ENCODE assay signal across 8 mouse cellular contexts in the genomic region with DNA sequence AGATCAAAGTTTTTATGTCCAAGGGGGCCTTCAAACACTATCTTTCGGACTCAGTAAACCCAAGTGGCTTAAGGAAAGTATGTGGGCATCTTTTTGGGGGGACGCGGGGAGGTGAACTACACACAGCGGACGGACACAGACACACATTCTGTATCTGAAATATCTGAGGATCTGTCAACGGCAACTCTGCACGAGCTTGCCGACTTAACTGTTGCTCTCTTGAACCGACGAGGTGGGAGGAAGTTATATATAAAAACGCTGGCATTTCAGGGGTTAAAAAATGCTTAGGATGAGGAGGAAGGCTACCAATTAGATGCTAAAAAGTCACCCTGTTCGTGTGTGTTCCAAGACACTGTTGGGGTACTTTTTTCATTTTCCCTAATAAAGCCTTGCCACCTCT. TPM values are rescaled to one million over a fixed set of nuclear protein-coding genes. Genes with fewer than 3 reads are reported as not detected.
DNase-seq lines count a peak whose midpoint lies in the region; ATAC-seq and TF ChIP-seq lines count a peak whose summit lies in the region.

No protein-coding gene starts in this region.

- WGBS in cerebellum, adult 2 months = 36% methylated on average over 12 of the region's 12 CpGs
- 35% methylated on average over 12 of the region's 12 CpGs for whole genome bisulfite sequencing in limb, embryonic 12.5 days
- 36% methylated on average over 12 of the region's 12 CpGs for WGBS in stomach, embryonic 14.5 days

- H3K4me2 ChIP-seq in limb, embryonic 12.5 days = peak overlapping the region; percentile 80
- H3K4me2 ChIP-seq in stomach, embryonic 14.5 days (replicated peaks; ENCODE audit: low read depth, low read length) = peak overlapping the region; percentile 69

- H3K27ac ChIP-seq in cerebellum, adult 2 months (ENCODE audit: insufficient read depth, low read length) = no peak overlapping the region
- no peak overlapping the region for H3K27ac ChIP-seq in limb, embryonic 12.5 days
- H3K27ac ChIP-seq in stomach, embryonic 14.5 days (ENCODE audit: low read length) = no peak overlapping the region

- no peak for DNase-seq in cerebellum, adult 2 months
- no peak for DNase-seq in cerebellum, postnatal 4 days (ENCODE audit: low spot score in 2 of 2)
- DNase-seq in thymus, adult 18-20 months = no peak
- no peak for DNase-seq in urinary bladder, postnatal 10 days (ENCODE audit: low spot score)

- peak overlapping the region; percentile 90 for H3K4me3 ChIP-seq in cerebellum, adult 2 months (replicated peaks; ENCODE audit: insufficient read depth, low read depth, low read length)
- H3K4me3 ChIP-seq in megakaryocyte, embryonic 14.5 days (replicated peaks) = peak overlapping the region; percentile 95
- peak overlapping the region; percentile 96 for H3K4me3 ChIP-seq in limb, embryonic 12.5 days (replicated peaks)
- peak overlapping the region; percentile 94 for H3K4me3 ChIP-seq in stomach, embryonic 14.5 days (ENCODE audit: low read depth, low read length)

- ATAC-seq in megakaryocyte, adult 5-6 weeks (ENCODE audit: poor library complexity, severe bottlenecking) = no peak
- no peak for ATAC-seq in limb, embryonic 12.5 days (ENCODE audit: insufficient number of reproducible peaks, insufficient read depth, low FRiP score, low TSS enrichment, low read depth)
- ATAC-seq in stomach, embryonic 14.5 days (ENCODE audit: insufficient number of reproducible peaks, insufficient read depth, low FRiP score, low read depth) = no peak

- H3K27me3 ChIP-seq in cerebellum, adult 2 months (ENCODE audit: control insufficient read depth, insufficient read depth, low read length) = no peaks in the 10 kb centered on the region
- no peaks in the 10 kb centered on the region for H3K27me3 ChIP-seq in megakaryocyte, embryonic 14.5 days (replicated peaks)
- no peaks in the 10 kb centered on the region for H3K27me3 ChIP-seq in limb, embryonic 12.5 days
- H3K27me3 ChIP-seq in stomach, embryonic 14.5 days (ENCODE audit: control insufficient read depth, insufficient read depth, low read length) = no peaks in the 10 kb centered on the region

- no peaks in the 10 kb centered on the region for H3K4me1 ChIP-seq in cerebellum, adult 2 months (ENCODE audit: control insufficient read depth, insufficient read depth, low read length)
- H3K4me1 ChIP-seq in megakaryocyte, embryonic 14.5 days = peaks cover 18% of the 10 kb centered on the region
- peaks cover 14% of the 10 kb centered on the region for H3K4me1 ChIP-seq in limb, embryonic 12.5 days (replicated peaks)
- peaks cover 3% of the 10 kb centered on the region; the same call in 1 of the 2 replicates for H3K4me1 ChIP-seq in stomach, embryonic 14.5 days (ENCODE audit: control insufficient read depth, insufficient read depth, low read length)

- TF ChIP-seq CTCF in cerebellum, adult 2 months (IDR thresholded peaks at IDR 0.05; ENCODE audit: borderline replicate concordance, insufficient read depth, low read depth, low read length) = no peak

- H3K9me3 ChIP-seq in megakaryocyte, embryonic 14.5 days = no peaks in the 10 kb centered on the region
- H3K9me3 ChIP-seq in limb, embryonic 12.5 days = no peaks in the 10 kb centered on the region
- no peaks in the 10 kb centered on the region for H3K9me3 ChIP-seq in stomach, embryonic 14.5 days (ENCODE audit: control insufficient read depth, low read depth, low read length)

- TF ChIP-seq POLR2A in cerebellum, adult 2 months (IDR thresholded peaks at IDR 0.05; ENCODE audit: borderline replicate concordance, insufficient read depth, low read length) = no peak

- peaks cover 33% of the 10 kb centered on the region for H3K36me3 ChIP-seq in megakaryocyte, embryonic 14.5 days (replicated peaks; ENCODE audit: low read length)
- peaks cover 20% of the 10 kb centered on the region for H3K36me3 ChIP-seq in limb, embryonic 12.5 days
- peaks cover 11% of the 10 kb centered on the region for H3K36me3 ChIP-seq in stomach, embryonic 14.5 days (ENCODE audit: control insufficient read depth, insufficient read depth, low read length)

- peak overlapping the region; percentile 85; the same call in 1 of the 2 replicates for H3K9ac ChIP-seq in limb, embryonic 12.5 days (replicated peaks)
- peak overlapping the region; percentile 77 for H3K9ac ChIP-seq in stomach, embryonic 14.5 days (replicated peaks; ENCODE audit: low read depth, low read length)

RNA-seq across cellular contexts. Expression of gene Fam76a, which starts 0.9 kb away (rescaled TPM):
- polyA plus RNA-seq in cerebellum, adult 2 months (2012; rRNA removed) = 30.0 and 30.5 TPM in 2 replicates
- polyA plus RNA-seq in megakaryocyte, embryonic 14.5 days (2012; ENCODE audit: insufficient read depth, low replicate concordance) = 9.4 and 13.8 TPM in 2 replicates
- 21.2 and 21.5 TPM in 2 replicates for total RNA-seq in megakaryocyte, adult 5-6 weeks (2015)
- total RNA-seq in megakaryocyte, adult 5-6 weeks (2017) = 43.2 and 66.3 TPM in 2 replicates
- polyA plus RNA-seq in limb, embryonic 12.5 days (2016; fragmentation: Nextera tagmentation; extraction: Ambion mirVana) = 25.8 and 31.7 TPM in 2 replicates
- 45.7 and 47.0 TPM in 2 replicates for polyA plus RNA-seq in stomach, embryonic 14.5 days (2014; fragmentation: Nextera tagmentation; extraction: Ambion mirVana)

RNA-seq across cellular contexts. Expression of gene Stx12, which starts 37.2 kb away (rescaled TPM):
- 88.6 and 89.0 TPM in 2 replicates for polyA plus RNA-seq in cerebellum, adult 2 months (2012; rRNA removed)
- polyA plus RNA-seq in megakaryocyte, embryonic 14.5 days (2012; ENCODE audit: insufficient read depth, low replicate concordance) = 4.9 and 5.3 TPM in 2 replicates
- total RNA-seq in megakaryocyte, adult 5-6 weeks (2015) = 43.9 and 53.0 TPM in 2 replicates
- total RNA-seq in megakaryocyte, adult 5-6 weeks (2017) = 49.9 and 51.0 TPM in 2 replicates
- 61.1 and 62.8 TPM in 2 replicates for polyA plus RNA-seq in limb, embryonic 12.5 days (2016; fragmentation: Nextera tagmentation; extraction: Ambion mirVana)
- polyA plus RNA-seq in stomach, embryonic 14.5 days (2014; fragmentation: Nextera tagmentation; extraction: Ambion mirVana) = 63.2 and 66.0 TPM in 2 replicates

RNA-seq across cellular contexts. Expression of gene Fgr, which starts 52.4 kb away (rescaled TPM):
- polyA plus RNA-seq in cerebellum, adult 2 months (2012; rRNA removed) = 0.32 and 0.38 TPM in 2 replicates
- polyA plus RNA-seq in megakaryocyte, embryonic 14.5 days (2012; ENCODE audit: insufficient read depth, low replicate concordance) = 4.8 TPM in 1 of 2 replicates, not detected in the other
- total RNA-seq in megakaryocyte, adult 5-6 weeks (2015) = 108 and 116 TPM in 2 replicates
- total RNA-seq in megakaryocyte, adult 5-6 weeks (2017) = 111 and 112 TPM in 2 replicates
- polyA plus RNA-seq in limb, embryonic 12.5 days (2016; fragmentation: Nextera tagmentation; extraction: Ambion mirVana) = 0.26 and 0.36 TPM in 2 replicates
- 0.13 and 0.19 TPM in 2 replicates for polyA plus RNA-seq in stomach, embryonic 14.5 days (2014; fragmentation: Nextera tagmentation; extraction: Ambion mirVana)
